ENCODE assay signal across 8 mouse cellular contexts in the genomic region with DNA sequence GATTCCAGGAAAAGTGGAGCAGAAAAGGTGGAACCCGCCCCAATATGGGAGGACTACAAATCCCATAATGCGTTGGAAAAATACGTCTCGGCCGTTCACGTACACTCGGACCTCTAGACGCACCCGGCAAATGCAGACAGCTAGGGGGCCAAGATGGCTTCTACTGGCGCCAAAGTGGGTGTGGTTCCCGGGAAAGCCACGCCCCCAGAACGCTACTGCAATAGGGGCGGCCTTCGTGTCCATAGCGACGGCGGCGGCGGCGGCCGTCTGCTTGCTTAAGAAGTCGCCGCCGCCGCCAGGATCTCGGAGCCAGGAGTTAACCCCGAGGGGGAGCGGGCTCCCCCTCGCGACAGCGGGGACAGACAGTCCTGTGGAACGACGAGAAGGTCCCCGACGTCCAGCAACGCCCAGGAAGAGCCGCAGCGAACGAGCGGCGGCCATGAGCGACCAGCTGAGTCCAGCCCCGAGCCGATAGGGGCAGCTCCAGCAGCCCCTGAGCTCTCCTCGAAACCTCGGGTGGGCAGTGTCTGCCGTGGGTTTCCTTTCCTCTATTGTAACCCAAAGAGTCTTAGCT. TPM values are rescaled to one million over a fixed set of nuclear protein-coding genes. Genes with fewer than 3 reads are reported as not detected.
DNase-seq lines count a peak whose midpoint lies in the region; ATAC-seq lines count a peak whose summit lies in the region.

Ttll13 (plus strand) TSS at position 229 of the 574 bp plus-strand sequence.

- ATAC-seq in hindbrain, embryonic 15.5 days (ENCODE audit: low FRiP score, low read depth) = peak; percentile 99

- peak within 1 kb of the TSS; percentile 62 for H3K4me2 ChIP-seq in hindbrain, embryonic 15.5 days

- peak; percentile 99 for DNase-seq in R1 (ENCODE audit: low read depth, low spot score)
- peak; percentile 93 to 98 for DNase-seq in cerebellum, postnatal 25 days
- peak; percentile 85 to 91 for DNase-seq in frontal cortex, postnatal 25 days (ENCODE audit: low spot score in 2 of 2)
- DNase-seq in left cerebral cortex, adult 11 months (ENCODE audit: low spot score) = peak; percentile 96
- peak; percentile 98 to 99 for DNase-seq in lung, postnatal 4 days
- peak; percentile 97 for DNase-seq in retina, postnatal 7 days (ENCODE audit: low read depth, low spot score)
- peak; percentile 74 for DNase-seq in urinary bladder, adult 2 months (ENCODE audit: low spot score)

- H3K9ac ChIP-seq in hindbrain, embryonic 15.5 days = peak within 1 kb of the TSS; percentile 68

- no peaks in the 10 kb centered on the region for H3K9me3 ChIP-seq in hindbrain, embryonic 15.5 days

- H3K27ac ChIP-seq in hindbrain, embryonic 15.5 days (replicated peaks) = peak within 1 kb of the TSS; percentile 88

- H3K36me3 ChIP-seq in hindbrain, embryonic 15.5 days = no peaks in the 10 kb centered on the region

- H3K4me3 ChIP-seq in hindbrain, embryonic 15.5 days = peak within 1 kb of the TSS; percentile 59

- under 1% methylated on average over 47 of the region's 48 CpGs for WGBS in hindbrain, embryonic 15.5 days

- H3K4me1 ChIP-seq in hindbrain, embryonic 15.5 days (replicated peaks) = 0 out of 2 replicates have a peak, but pooled peaks cover 5% of the 10 kb centered on the region

- 0 out of 2 replicates have a peak, but pooled peaks cover 2% of the 10 kb centered on the region for H3K27me3 ChIP-seq in hindbrain, embryonic 15.5 days

RNA-seq across cellular contexts. Expression of gene Ttll13, which starts in this region (rescaled TPM):
- polyA plus RNA-seq in hindbrain, embryonic 15.5 days (2015; fragmentation: Nextera tagmentation; extraction: Ambion mirVana) = 1.9 and 2.5 TPM in 2 replicates
- 1.2 and 1.7 TPM in 2 replicates for polyA plus RNA-seq in urinary bladder, adult 2 months (2012; rRNA removed)

Comparison
In these comparisons a context has a peak if more than half of its experiments do, and no peak if none do; other contexts are left out.
1. Peak in every context shown above with its lines: DNase-seq, ATAC-seq, H3K4me3 ChIP-seq and H3K27ac ChIP-seq.